Mouse (Mus musculus) CH12.LX (cell line): ENCODE results near the gene Dnah8. TPM values are rescaled to one million over a fixed set of nuclear protein-coding genes. Genes with fewer than 3 reads are reported as not detected.

ENCODE experiments used
- DNase-seq: peaks from one replicate; pipeline ENCODE4 v3.0.0-alpha.2; 2013; ENCODE audit errors: extremely low read depth
- H3K27ac ChIP-seq: 2 replicates; pipeline ENCODE4 v1.5.1; 2012; ENCODE audit warnings: low read depth, mild to moderate bottlenecking, control low read depth, moderate library complexity; ENCODE audit not compliant: insufficient read depth
- H3K27me3 ChIP-seq: replicated peaks from 2 replicates; pipeline ENCODE3; 2012; ENCODE audit warnings: inconsistent platforms
- H3K36me3 ChIP-seq, 2 experiments: replicated peaks in 1 of 2; 2 replicates each; pipeline versions ENCODE3 to v1.6.1; 2012; ENCODE audit warnings: inconsistent platforms in 1 of 2, low read length in 1 of 2, mild to moderate bottlenecking in 1 of 2, mixed read lengths in 1 of 2, moderate library complexity in 1 of 2; ENCODE audit not compliant: control insufficient read depth in 1 of 2, insufficient read depth in 1 of 2
- H3K4me1 ChIP-seq, 2 experiments: 2 replicates each; pipeline ENCODE4 v1.6.1; 2012; ENCODE audit warnings: inconsistent platforms in 1 of 2, moderate library complexity in 1 of 2; ENCODE audit not compliant: insufficient read depth in 2 of 2, control insufficient read depth in 1 of 2
- H3K4me2 ChIP-seq: 2 replicates; pipeline ENCODE4 v1.6.1; 2012; ENCODE audit warnings: low read depth, mild to moderate bottlenecking, control low read depth; ENCODE audit not compliant: poor library complexity, insufficient read depth, severe bottlenecking
- H3K4me3 ChIP-seq, 3 experiments: fragments of 150-350 bp in 1 of 3; sonication (generic) in 1 of 3; replicated peaks in 1 of 3; 2 replicates each; pipeline versions ENCODE3 to v1.5.1; 2011 to 2012; ENCODE audit warnings: low read depth in 2 of 3, low read length in 2 of 3, mild to moderate bottlenecking in 2 of 3, moderate library complexity in 2 of 3, control low read depth in 1 of 3, improper control_type of control experiment in 1 of 3, inconsistent platforms in 1 of 3, mixed read lengths in 1 of 3; ENCODE audit not compliant: poor library complexity in 1 of 3
- H3K79me2 ChIP-seq: replicated peaks from 2 replicates; pipeline ENCODE4 v1.6.1; 2012; ENCODE audit warnings: mild to moderate bottlenecking, moderate library complexity; ENCODE audit not compliant: control insufficient read depth, poor library complexity, insufficient read depth, severe bottlenecking; ENCODE audit errors: extremely low read depth
- H3K9ac ChIP-seq: 2 replicates; pipeline ENCODE4 v1.6.1; 2012; ENCODE audit warnings: low read depth, mild to moderate bottlenecking, control low read depth, moderate library complexity; ENCODE audit not compliant: insufficient read depth
- H3K9me3 ChIP-seq: replicated peaks from 2 replicates; pipeline ENCODE3; 2012; ENCODE audit warnings: low read length, inconsistent platforms, mixed read lengths
- BHLHE40 ChIP-seq: IDR thresholded peaks from 2 replicates; pipeline ENCODE4 v1.6.1; 2011; ENCODE audit warnings: mild to moderate bottlenecking, low read depth, low read length, improper control_type of control experiment
- CHD1 ChIP-seq: IDR thresholded peaks from 2 replicates; pipeline ENCODE4 v1.6.1; 2012; ENCODE audit warnings: low read depth, low read length, improper control_type of control experiment, inconsistent platforms
- CHD2 ChIP-seq: IDR thresholded peaks from 2 replicates; pipeline ENCODE4 v1.6.1; 2011; ENCODE audit warnings: low read length, improper control_type of control experiment
- E2F4 ChIP-seq: IDR thresholded peaks from 2 replicates; pipeline ENCODE4 v1.6.1; 2011; ENCODE audit warnings: low read depth, low read length, improper control_type of control experiment; ENCODE audit not compliant: insufficient replicate concordance
- ELF1 ChIP-seq: IDR thresholded peaks from 2 replicates; pipeline ENCODE4 v1.6.1; 2014; ENCODE audit warnings: low read depth, mild to moderate bottlenecking, inconsistent platforms, low read length, improper control_type of control experiment
- ETS1 ChIP-seq: conservative IDR thresholded peaks from 2 replicates; pipeline ENCODE4 v1.6.1; 2012; ENCODE audit warnings: low read depth, mild to moderate bottlenecking, inconsistent platforms, low read length, improper control_type of control experiment, moderate library complexity
- HCFC1 ChIP-seq: IDR thresholded peaks from 2 replicates; pipeline ENCODE4 v1.6.1; 2012; ENCODE audit warnings: low read depth, mild to moderate bottlenecking, inconsistent platforms, low read length, improper control_type of control experiment
- JUN ChIP-seq: IDR thresholded peaks from 2 replicates; pipeline ENCODE4 v1.6.1; 2011; ENCODE audit warnings: low read depth, mild to moderate bottlenecking, low read length, improper control_type of control experiment, moderate library complexity; ENCODE audit not compliant: insufficient read depth
- JUND ChIP-seq: conservative IDR thresholded peaks from 2 replicates; pipeline ENCODE4 v1.6.1; 2011; ENCODE audit warnings: low read depth, low read length, improper control_type of control experiment
- KAT2A ChIP-seq: IDR thresholded peaks from 2 replicates; pipeline ENCODE4 v1.6.1; 2012; ENCODE audit warnings: low read length, improper control_type of control experiment, inconsistent platforms; ENCODE audit not compliant: insufficient replicate concordance
- MAFK ChIP-seq: IDR thresholded peaks from 2 replicates; pipeline ENCODE4 v1.6.1; 2011; ENCODE audit warnings: low read length, improper control_type of control experiment; ENCODE audit not compliant: insufficient replicate concordance
- MAX ChIP-seq: IDR thresholded peaks from 2 replicates; pipeline ENCODE4 v1.6.1; 2011; ENCODE audit warnings: low read length, improper control_type of control experiment
- MAZ ChIP-seq: IDR thresholded peaks from 2 replicates; pipeline ENCODE4 v1.6.1; 2012; ENCODE audit warnings: low read depth, mild to moderate bottlenecking, inconsistent platforms, low read length, improper control_type of control experiment, moderate library complexity
- MEF2A ChIP-seq: IDR thresholded peaks from 2 replicates; pipeline ENCODE4 v1.6.1; 2014; ENCODE audit warnings: low read depth, mild to moderate bottlenecking, inconsistent platforms, low read length, improper control_type of control experiment, borderline replicate concordance
- MXI1 ChIP-seq: IDR thresholded peaks from 2 replicates; pipeline ENCODE4 v1.6.1; 2011; ENCODE audit warnings: mild to moderate bottlenecking, low read depth, low read length, improper control_type of control experiment
- NELFE ChIP-seq: IDR thresholded peaks from 2 replicates; pipeline ENCODE4 v1.6.1; 2011; ENCODE audit warnings: low read depth, low read length, improper control_type of control experiment
- NRF1 ChIP-seq: IDR thresholded peaks from 2 replicates; pipeline ENCODE4 v1.6.1; 2014; ENCODE audit warnings: low read depth, mild to moderate bottlenecking, inconsistent platforms, low read length, improper control_type of control experiment, moderate library complexity
- PAX5 ChIP-seq: IDR thresholded peaks from 2 replicates; pipeline ENCODE4 v1.6.1; 2012; ENCODE audit warnings: low read length, inconsistent platforms, mixed read lengths
- POLR2A ChIP-seq: IDR thresholded peaks from 2 replicates; pipeline ENCODE4 v1.6.1; 2011; ENCODE audit warnings: low read depth, mild to moderate bottlenecking, improper control_type of control experiment, low read length
- POLR2AphosphoS2 ChIP-seq: IDR thresholded peaks from 2 replicates; pipeline ENCODE4 v1.6.1; 2011; ENCODE audit warnings: low read depth, low read length, improper control_type of control experiment
- RCOR1 ChIP-seq: conservative IDR thresholded peaks from 2 replicates; pipeline ENCODE4 v1.6.1; 2012; ENCODE audit warnings: low read depth, mild to moderate bottlenecking, inconsistent platforms, low read length, improper control_type of control experiment
- SIN3A ChIP-seq: IDR thresholded peaks from 2 replicates; pipeline ENCODE4 v1.6.1; 2012; ENCODE audit warnings: low read length, improper control_type of control experiment, inconsistent platforms
- SMC3 ChIP-seq: IDR thresholded peaks from 2 replicates; pipeline ENCODE4 v1.6.1; 2011; ENCODE audit warnings: low read depth, low read length, improper control_type of control experiment
- TBP ChIP-seq: conservative IDR thresholded peaks from 2 replicates; pipeline ENCODE4 v1.6.1; 2011; ENCODE audit warnings: low read depth, low read length, improper control_type of control experiment
- TCF12 ChIP-seq: IDR thresholded peaks from 2 replicates; pipeline ENCODE4 v1.6.1; 2014; ENCODE audit warnings: low read depth, mild to moderate bottlenecking, inconsistent platforms, low read length, improper control_type of control experiment
- UBTF ChIP-seq: IDR thresholded peaks from 2 replicates; pipeline ENCODE4 v1.6.1; 2012; ENCODE audit warnings: low read depth, mild to moderate bottlenecking, inconsistent platforms, low read length, improper control_type of control experiment, moderate library complexity
- USF1 ChIP-seq: IDR thresholded peaks from 2 replicates; pipeline ENCODE4 v1.6.1; 2014; ENCODE audit warnings: low read depth, mild to moderate bottlenecking, inconsistent platforms, low read length, improper control_type of control experiment
- USF2 ChIP-seq: conservative IDR thresholded peaks from 2 replicates; pipeline ENCODE4 v1.6.1; 2011; ENCODE audit warnings: low read depth, low read length, improper control_type of control experiment
- ZC3H11A ChIP-seq: IDR thresholded peaks from 2 replicates; pipeline ENCODE4 v1.6.1; 2012; ENCODE audit warnings: low read depth, mild to moderate bottlenecking, inconsistent platforms, low read length, improper control_type of control experiment
- ZKSCAN1 ChIP-seq: IDR thresholded peaks from 2 replicates; pipeline ENCODE4 v1.6.1; 2012; ENCODE audit warnings: low read depth, inconsistent platforms, low read length, improper control_type of control experiment, borderline replicate concordance
- ZMIZ1 ChIP-seq: IDR thresholded peaks from 2 replicates; pipeline ENCODE4 v1.6.1; 2012; ENCODE audit warnings: low read depth, mild to moderate bottlenecking, inconsistent platforms, low read length, improper control_type of control experiment
- ZNF384 ChIP-seq: IDR thresholded peaks from 2 replicates; pipeline ENCODE4 v1.6.1; 2012; ENCODE audit warnings: low read depth, low read length, improper control_type of control experiment, inconsistent platforms
- dilution Hi-C: fragments of 300-500 bp; cut with MboI; formaldehyde crosslinking; loops from 2 replicates; pipeline ENCODE4 v1.14.3; 2020; ENCODE audit warnings: low sequenced_read_pairs; ENCODE audit not compliant: extremely low pct_unique_long_range_greater_than_20kb, extremely low pct_ligation_motif_present
- in situ Hi-C: fragments of 300-500 bp; cut with MboI; formaldehyde crosslinking; loops from 3 replicates; pipeline ENCODE4 v1.14.3; 2019; ENCODE audit warnings: low sequenced_read_pairs, low pct_ligation_motif_present, low pct_unique_long_range_greater_than_20kb, mixed read lengths
- polyA plus RNA-seq: library from polyadenylated mRNA; unstranded; fragments of >175 nt; gene quantifications from 2 replicates; pipeline ENCODE4 v1.2.1, GENCODE M21; 2012; ENCODE audit warnings: low read depth; ENCODE audit not compliant: insufficient read length
- total RNA-seq, 2 experiments: library from RNA; depleted of rRNA; stranded (reverse); fragments of 300-350 nt in 1 of 2; fragments of >200 nt in 1 of 2; gene quantifications; 2 replicates each; pipeline ENCODE4 v1.2.3; 2012 to 2014

Dnah8 gene
- total and polyA plus RNA-seq, 3 experiments: 0.09 to 0.99 TPM; not detected in 1

- peak; percentile 78; the same call in 1 of the 2 replicates for TF ChIP-seq MAX
- TF ChIP-seq USF1: peak; percentile 12; the same call in 1 of the 2 replicates
- TF ChIP-seq CHD2: 0 out of 2 replicates have a peak, but pooled peaks have one; percentile 14
- TF ChIP-seq TBP: no peak
- peak; percentile 50 for TF ChIP-seq ELF1
- TF ChIP-seq, all 38 proteins: peak for 9
These were observed 48.8 kb upstream of the Dnah8 start (continued) for GRCm38 (mm10) chr17:30575121-30575904.

GRCm38 (mm10) chr17:30575941-30576773 lies 48.0 kb upstream of the Dnah8 start, which contains the start of gene Btbd9:
TSS of gene Btbd9 (minus strand) at chr17:30576488.
- no peaks in the 10 kb centered on the region for H3K9me3 ChIP-seq
- peak within 1 kb of the TSS; percentile 69 to 95 (median 73) for H3K4me3 ChIP-seq
- H3K9ac ChIP-seq: peak within 1 kb of the TSS; percentile 96
- peak within 1 kb of the TSS; percentile 97 for H3K4me2 ChIP-seq
- dilution Hi-C loops: no loop called here
- DNase-seq: peak; percentile 94
- H3K36me3 ChIP-seq: peaks cover 0 to 9% of the 10 kb centered on the region in 2 experiments
- no peaks in the 10 kb centered on the region for H3K27me3 ChIP-seq
- peaks cover 4 to 21% of the 10 kb centered on the region in 2 experiments for H3K4me1 ChIP-seq
- H3K27ac ChIP-seq: peak within 1 kb of the TSS; percentile 51
- H3K79me2 ChIP-seq: no peaks in the 10 kb centered on the region
- in situ Hi-C loops: no loop called here
- peak; percentile 68 for TF ChIP-seq HCFC1
- TF ChIP-seq NELFE: peak; percentile 75; the same call in 1 of the 2 replicates
- TF ChIP-seq ZNF384: no peak
- 0 out of 2 replicates have a peak, but pooled peaks have one; percentile 45 for TF ChIP-seq TBP
- TF ChIP-seq USF1: no peak
- TF ChIP-seq POLR2AphosphoS2: no peak
- TF ChIP-seq JUND: no peak
- TF ChIP-seq JUN: no peak
- peak; percentile 86 for TF ChIP-seq POLR2A
- TF ChIP-seq CHD1: no peak
- peak; percentile 79 for TF ChIP-seq BHLHE40
- TF ChIP-seq TCF12: peak; percentile 58
- TF ChIP-seq RCOR1: no peak
- TF ChIP-seq MAFK: no peak
- no peak for TF ChIP-seq ZKSCAN1
- peak; percentile 77 for TF ChIP-seq ELF1
- 0 out of 2 replicates have a peak, but pooled peaks have one; percentile 16 for TF ChIP-seq USF2
- TF ChIP-seq ZMIZ1: peak; percentile 64; the same call in 1 of the 2 replicates
- 0 out of 2 replicates have a peak, but pooled peaks have one; percentile 48 for TF ChIP-seq UBTF
- TF ChIP-seq MAX: peak; percentile 88
- peak; percentile 82 for TF ChIP-seq NRF1
- no peak for TF ChIP-seq ZC3H11A
- no peak for TF ChIP-seq SMC3
- TF ChIP-seq MAZ: peak; percentile 49; the same call in 1 of the 2 replicates
- no peak for TF ChIP-seq E2F4
- peak; percentile 46; the same call in 1 of the 2 replicates for TF ChIP-seq MXI1
- TF ChIP-seq ETS1: peak; percentile 63
- TF ChIP-seq MEF2A: peak; percentile 64; the same call in 1 of the 2 replicates
- TF ChIP-seq KAT2A: 0 out of 2 replicates have a peak, but pooled peaks have one; percentile 44
- TF ChIP-seq PAX5: no peak
- TF ChIP-seq SIN3A: peak; percentile 66; the same call in 1 of the 2 replicates
